Mouse (Mus musculus) intestine, embryonic 14.5 days (tissue): Measurements from ENCODE around the gene Sfrp2. TPM values are rescaled to one million over a fixed set of nuclear protein-coding genes. Genes with fewer than 3 reads are reported as not detected.

ENCODE experiments used
- ATAC-seq: fragments of 200-750 bp; cut with Nextera tagmentation; replicated peaks from 2 replicates; pipeline ENCODE4 v1.8.0; 2017; ENCODE audit warnings: low read depth, moderate number of reproducible peaks, moderate TSS enrichment, moderate library complexity; ENCODE audit not compliant: low FRiP score, low TSS enrichment
- DNase-seq: peaks from one replicate; pipeline ENCODE4 v3.0.0-alpha.2; 2018; ENCODE audit warnings: low spot score
- H3K27ac ChIP-seq: fragments of 300-500 bp; sonication (generic); 2 replicates; pipeline ENCODE4 v1.5.1; 2014; ENCODE audit warnings: low read depth, mild to moderate bottlenecking, control low read depth
- H3K27me3 ChIP-seq: fragments of 300-500 bp; sonication (generic); replicated peaks from 2 replicates; pipeline ENCODE4 v1.6.1; 2014; ENCODE audit warnings: low read length, control low read depth; ENCODE audit not compliant: control insufficient read depth, insufficient read depth
- H3K36me3 ChIP-seq: fragments of 300-500 bp; sonication (generic); 2 replicates; pipeline ENCODE4 v1.6.1; 2014; ENCODE audit warnings: low read length, control low read depth; ENCODE audit not compliant: control insufficient read depth, insufficient read depth
- H3K4me1 ChIP-seq: fragments of 300-500 bp; sonication (generic); replicated peaks from 2 replicates; pipeline ENCODE4 v1.6.1; 2014; ENCODE audit warnings: low read length, control low read depth, mixed read lengths; ENCODE audit not compliant: control insufficient read depth, insufficient read depth
- H3K4me2 ChIP-seq: fragments of 300-500 bp; sonication (generic); 2 replicates; pipeline ENCODE4 v1.6.1; 2014; ENCODE audit warnings: low read length
- H3K4me3 ChIP-seq: fragments of 300-500 bp; sonication (generic); 2 replicates; pipeline ENCODE4 v1.5.1; 2014; ENCODE audit warnings: low read depth, low read length, control low read depth, mixed read lengths
- H3K9ac ChIP-seq: fragments of 300-500 bp; sonication (generic); 2 replicates; pipeline ENCODE4 v1.6.1; 2014; ENCODE audit warnings: mild to moderate bottlenecking, low read length
- H3K9me3 ChIP-seq: fragments of 300-500 bp; sonication (generic); 2 replicates; pipeline ENCODE4 v1.6.1; 2016; ENCODE audit warnings: low read length, control low read depth; ENCODE audit not compliant: control insufficient read depth
- WGBS: fragments of 180-500 bp; shearing (Covaris S2); extraction: QIAGEN DNeasy Blood & Tissue Kit; methylation state at CpG from one replicate; pipeline ENCODE4 v1.1.7; 2014; 5-methylcytosine and 5-hydroxymethylcytosine counted together
- polyA plus RNA-seq: library from polyadenylated mRNA; unstranded; fragments of >200 nt; fragmentation: Nextera tagmentation; extraction: Ambion mirVana; gene quantifications from 2 replicates; pipeline ENCODE4 v1.2.1, GENCODE M21; 2014

The Sfrp2 gene
- polyA plus RNA-seq, 1 experiment from 2014 or later: 102 TPM

DNA sequence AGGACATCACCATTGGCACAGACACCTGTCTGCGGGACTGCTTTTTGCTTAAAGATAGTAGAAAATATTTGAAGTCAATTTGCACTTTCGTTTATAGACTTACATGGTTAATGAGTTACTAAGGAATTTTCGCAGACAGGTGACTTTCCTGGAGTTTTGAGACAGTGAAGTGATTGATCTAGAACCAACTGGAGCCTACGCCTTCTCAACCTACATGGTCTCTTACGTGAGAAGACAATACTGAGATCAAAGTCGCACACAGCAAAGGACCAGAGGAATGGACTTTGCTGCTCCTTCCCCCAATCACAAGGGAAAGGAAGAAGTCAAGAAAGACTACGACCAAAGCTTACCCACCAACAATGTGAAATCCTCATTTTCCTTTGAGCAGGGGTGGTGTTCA is 33.4 kb downstream of the Sfrp2 start:
- Histone ChIP-seq H3K4me2 (no peak overlapping the region), H3K9me3 (peaks cover 3% of the 10 kb centered on the region; the same call in 1 of the 2 replicates), H3K9ac (no peak overlapping the region), H3K4me3 (no peak overlapping the region), H3K36me3 (no peaks in the 10 kb centered on the region), H3K27me3 (no peaks in the 10 kb centered on the region), H3K4me1 (no peaks in the 10 kb centered on the region), H3K27ac (no peak overlapping the region)
- ATAC-seq (no peak), DNase-seq (peak; percentile 45)
- WGBS: 79% methylated on average over 7 of the region's 7 CpGs

DNA sequence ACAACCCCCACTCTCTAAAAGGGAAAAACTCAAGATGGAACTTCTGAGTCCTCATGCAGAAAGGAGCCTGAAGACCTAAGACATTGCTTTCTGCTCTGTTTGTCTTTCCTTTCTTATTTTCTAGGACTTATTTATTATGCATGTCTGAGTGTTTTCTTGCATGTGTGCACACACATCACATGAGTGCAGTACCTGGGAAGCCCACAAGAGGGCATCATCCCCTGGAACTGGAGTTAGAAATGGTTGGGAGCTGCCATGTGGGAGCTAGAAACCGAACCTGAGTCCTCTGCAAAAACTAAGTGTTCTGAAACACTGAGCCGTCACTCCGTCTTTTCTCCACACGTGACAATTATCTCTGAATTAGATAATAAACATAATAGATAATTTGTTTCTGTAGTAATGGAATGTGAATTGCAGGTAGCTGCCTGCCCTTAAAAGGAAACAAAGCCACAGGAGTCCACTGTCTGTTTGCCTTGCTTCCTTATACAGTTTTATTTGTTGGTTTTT is 35.6 kb downstream of the Sfrp2 start:
- no peak overlapping the region for H3K4me3 ChIP-seq
- H3K4me2 ChIP-seq: no peak overlapping the region
- no peaks in the 10 kb centered on the region for H3K27me3 ChIP-seq
- H3K9ac ChIP-seq: no peak overlapping the region
- ATAC-seq (no peak), DNase-seq (peak; percentile 49)
- H3K36me3 ChIP-seq: no peaks in the 10 kb centered on the region
- no peak overlapping the region for H3K27ac ChIP-seq
- no peaks in the 10 kb centered on the region for H3K4me1 ChIP-seq
- 90% methylated on average over 4 of the region's 4 CpGs for WGBS
- peaks cover 3% of the 10 kb centered on the region; the same call in 1 of the 2 replicates for H3K9me3 ChIP-seq

DNA sequence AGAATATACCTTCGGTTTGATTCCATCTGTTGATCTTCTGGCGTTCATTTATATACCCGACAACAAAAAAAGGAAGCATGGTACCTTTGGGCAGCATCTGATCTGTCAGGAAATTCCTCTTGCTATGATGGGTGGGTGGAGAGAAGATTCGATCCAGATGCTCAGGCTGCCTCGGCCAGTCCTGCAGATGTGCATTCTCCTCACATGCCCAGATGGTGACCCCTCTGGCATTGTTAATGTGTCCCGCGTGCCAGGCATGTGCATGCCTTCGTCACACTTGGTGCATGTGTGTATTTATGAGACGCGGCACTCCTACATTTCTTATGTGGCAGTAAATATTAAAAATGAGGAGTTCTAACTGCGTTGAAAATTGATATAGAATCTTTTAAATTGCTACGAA is 42.4 kb downstream of the Sfrp2 start:
- Histone ChIP-seq H3K4me3 (no peak overlapping the region), H3K9ac (no peak overlapping the region), H3K36me3 (no peaks in the 10 kb centered on the region), H3K27me3 (no peaks in the 10 kb centered on the region), H3K9me3 (no peaks in the 10 kb centered on the region), H3K4me2 (no peak overlapping the region), H3K4me1 (no peaks in the 10 kb centered on the region), H3K27ac (no peak overlapping the region)
- DNase-seq (peak; percentile 23), ATAC-seq (no peak)
- 85% methylated on average over 12 of the region's 12 CpGs for WGBS

DNA sequence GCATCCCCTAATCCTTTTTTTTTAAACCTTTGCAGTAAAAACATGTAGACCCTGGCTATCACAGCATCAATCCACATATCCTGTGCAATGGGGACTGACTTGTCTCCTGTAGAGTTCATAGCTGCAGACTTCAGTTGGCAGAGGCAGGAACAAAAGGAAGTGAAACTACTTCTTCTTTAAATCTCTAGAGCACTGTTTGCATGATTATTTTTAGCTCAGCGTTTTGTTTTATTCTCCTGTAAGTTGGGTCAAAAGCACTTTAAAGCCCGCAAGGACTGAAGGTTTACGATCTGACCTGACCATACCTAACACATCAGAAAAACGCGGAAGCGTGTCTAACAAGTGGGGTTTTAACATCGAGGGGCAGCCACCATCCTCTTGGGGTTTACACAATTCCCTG is 45.9 kb downstream of the Sfrp2 start:
- H3K9me3 ChIP-seq: no peaks in the 10 kb centered on the region
- 56% methylated on average over 7 of the region's 7 CpGs for WGBS
- no peak overlapping the region for H3K4me2 ChIP-seq
- no peaks in the 10 kb centered on the region for H3K4me1 ChIP-seq
- no peak overlapping the region for H3K27ac ChIP-seq
- DNase-seq (no peak), ATAC-seq (no peak)
- H3K27me3 ChIP-seq: no peaks in the 10 kb centered on the region
- no peaks in the 10 kb centered on the region for H3K36me3 ChIP-seq
- no peak overlapping the region for H3K9ac ChIP-seq
- H3K4me3 ChIP-seq: no peak overlapping the region

DNA sequence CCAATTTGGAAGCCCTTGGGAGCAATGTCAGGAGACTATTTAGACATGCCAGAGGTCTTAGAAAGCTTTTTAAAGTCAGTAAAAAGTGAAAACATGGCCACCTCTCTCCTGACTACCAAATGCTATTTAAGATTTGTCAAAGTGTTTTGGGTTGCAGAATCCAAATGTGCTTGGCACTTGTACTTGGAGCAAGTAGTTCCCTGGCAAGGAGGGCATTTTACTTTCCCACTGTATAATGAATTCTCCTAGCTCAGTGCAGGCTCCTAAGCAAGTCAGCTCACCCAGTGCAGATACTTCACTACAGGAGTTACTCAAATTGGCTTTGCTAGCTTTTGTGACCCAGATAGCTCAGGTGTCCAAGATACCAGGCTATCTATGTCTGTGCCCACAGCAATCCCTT is 46.7 kb downstream of the Sfrp2 start:
- DNase-seq (no peak), ATAC-seq (no peak)
- H3K9me3 ChIP-seq: no peaks in the 10 kb centered on the region
- H3K27me3 ChIP-seq: no peaks in the 10 kb centered on the region
- H3K27ac ChIP-seq: no peak overlapping the region
- no peak overlapping the region for H3K4me3 ChIP-seq
- no peak overlapping the region for H3K4me2 ChIP-seq
- no peaks in the 10 kb centered on the region for H3K36me3 ChIP-seq
- no peak overlapping the region for H3K9ac ChIP-seq
- H3K4me1 ChIP-seq: no peaks in the 10 kb centered on the region

DNA sequence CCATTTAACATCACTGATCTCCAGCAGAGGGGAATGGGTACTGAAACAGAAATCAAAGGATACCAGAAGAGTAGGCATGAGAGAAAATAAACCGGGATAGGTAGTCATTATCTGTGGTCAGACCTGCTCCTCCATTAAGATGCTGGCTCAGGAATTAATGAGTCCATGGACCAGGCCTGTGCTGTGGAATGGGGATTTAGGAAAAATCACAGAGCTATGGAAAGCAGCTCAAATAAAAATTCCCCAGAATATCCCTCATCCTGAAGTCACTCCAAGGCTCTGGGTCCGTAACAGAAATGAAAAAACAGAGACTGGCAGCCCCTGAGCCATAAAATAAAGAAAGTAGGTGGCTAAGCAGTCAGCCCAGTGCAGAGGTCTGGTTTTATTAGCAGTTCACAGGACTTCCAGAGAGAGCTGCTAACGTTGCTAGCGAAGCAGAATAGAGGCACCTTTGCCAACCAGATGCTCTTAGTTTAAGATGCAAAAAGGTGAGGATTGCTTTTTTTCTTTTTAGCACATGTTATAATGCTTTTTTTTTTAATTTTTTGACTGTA is 50.3 kb downstream of the Sfrp2 start:
- WGBS: 70% methylated on average over 4 of the region's 4 CpGs
- Histone ChIP-seq H3K9me3 (no peaks in the 10 kb centered on the region), H3K36me3 (no peaks in the 10 kb centered on the region), H3K4me3 (no peak overlapping the region), H3K27me3 (no peaks in the 10 kb centered on the region), H3K9ac (no peak overlapping the region), H3K4me1 (no peaks in the 10 kb centered on the region), H3K4me2 (no peak overlapping the region), H3K27ac (no peak overlapping the region)
- DNase-seq: no peak
- ATAC-seq: no peak

DNA sequence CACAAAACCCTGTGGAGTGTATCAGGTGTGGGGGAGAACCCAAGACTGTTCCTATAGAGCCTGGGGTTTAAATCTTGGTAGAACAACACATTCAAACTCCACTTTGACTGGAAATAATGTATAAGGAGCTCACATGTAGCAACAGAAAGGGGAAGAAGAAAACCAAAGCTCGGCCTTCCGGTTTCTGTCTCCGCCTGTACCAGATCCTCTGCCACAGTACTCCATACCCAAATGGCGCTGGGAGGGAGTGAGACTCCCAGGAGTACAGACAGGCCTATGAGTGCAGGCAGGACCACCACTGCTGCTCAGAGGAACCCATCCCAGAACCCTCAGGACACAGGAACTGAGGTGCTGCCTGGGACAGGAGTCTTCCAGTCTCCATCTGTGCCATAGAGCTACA is 57.7 kb downstream of the Sfrp2 start:
- Histone ChIP-seq H3K9ac (no peak overlapping the region), H3K4me1 (no peaks in the 10 kb centered on the region), H3K9me3 (0 out of 2 replicates have a peak, but pooled peaks cover 2% of the 10 kb centered on the region), H3K36me3 (no peaks in the 10 kb centered on the region), H3K27ac (no peak overlapping the region), H3K4me3 (no peak overlapping the region), H3K27me3 (no peaks in the 10 kb centered on the region), H3K4me2 (no peak overlapping the region)
- DNase-seq: no peak
- WGBS: 87% methylated on average over 4 of the region's 4 CpGs
- ATAC-seq: no peak

Other genes with a start within 250 kb of the Sfrp2 start
- gene Tlr2, start 75.4 kb downstream of the Sfrp2 start, polyA plus RNA-seq: 3.5 and 3.9 TPM in 2 replicates